Mouse (Mus musculus) urinary bladder, postnatal 14 days (tissue): ENCODE data around the gene Gm20388.
"Not testable (repeated sequence)": the region's sequence is repeated elsewhere in the genome, so short reads cannot be mapped to it uniquely, and the experiment has no call there.

Source experiments
- DNase-seq: peaks from one replicate; pipeline ENCODE4 v3.0.0; 2021; ENCODE audit warnings: low spot score

Gene Gm20388

GRCm38 (mm10) chr8:121125311-121125876, 1214.8 kb downstream of the Gm20388 start:
- DNase-seq, result peak; percentile 76

GRCm38 (mm10) chr8:121126191-121126590, 1215.5 kb downstream of the Gm20388 start:
- no peak for DNase-seq

DNA sequence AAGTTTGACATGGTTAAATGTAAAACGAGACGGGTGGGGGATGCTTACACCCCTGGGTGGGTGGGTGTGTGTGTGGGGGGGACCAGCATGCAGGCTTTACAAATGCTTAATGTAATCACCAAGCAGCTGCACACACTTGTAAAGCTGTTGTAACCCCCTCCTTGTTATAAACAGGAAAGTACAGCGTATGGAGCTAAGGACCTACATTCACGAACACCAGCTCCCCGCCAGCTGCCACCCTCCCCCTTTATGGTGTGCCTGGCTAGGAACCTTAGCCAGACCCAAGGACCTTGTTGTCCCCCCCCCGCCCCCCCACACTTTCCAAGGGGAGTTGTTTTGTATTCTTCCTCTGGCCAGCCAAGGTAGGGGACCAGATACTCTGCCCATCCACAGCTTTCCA, 1216.1 kb downstream of the Gm20388 start:
- no peak for DNase-seq

DNA sequence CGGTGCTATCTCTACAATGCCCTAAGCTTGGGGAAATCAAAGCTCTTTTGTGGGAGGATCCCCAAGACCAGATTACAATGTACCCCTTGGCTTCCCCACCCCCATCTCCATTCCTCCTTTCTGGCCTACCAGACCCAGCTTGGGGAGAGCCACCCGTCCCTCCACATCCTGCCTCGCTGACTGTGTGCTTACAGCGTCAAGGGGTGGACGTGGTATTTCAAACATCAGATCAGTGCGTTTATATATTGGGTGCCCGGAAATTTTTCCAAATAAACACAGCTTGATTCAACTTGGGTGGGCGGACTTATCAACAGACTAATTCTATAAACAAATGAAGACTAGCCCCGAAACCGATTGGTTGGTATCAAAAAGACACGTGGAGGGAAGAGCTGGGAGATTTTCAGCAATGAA, 1216.7 kb downstream of the Gm20388 start:
- DNase-seq, result no peak

DNA sequence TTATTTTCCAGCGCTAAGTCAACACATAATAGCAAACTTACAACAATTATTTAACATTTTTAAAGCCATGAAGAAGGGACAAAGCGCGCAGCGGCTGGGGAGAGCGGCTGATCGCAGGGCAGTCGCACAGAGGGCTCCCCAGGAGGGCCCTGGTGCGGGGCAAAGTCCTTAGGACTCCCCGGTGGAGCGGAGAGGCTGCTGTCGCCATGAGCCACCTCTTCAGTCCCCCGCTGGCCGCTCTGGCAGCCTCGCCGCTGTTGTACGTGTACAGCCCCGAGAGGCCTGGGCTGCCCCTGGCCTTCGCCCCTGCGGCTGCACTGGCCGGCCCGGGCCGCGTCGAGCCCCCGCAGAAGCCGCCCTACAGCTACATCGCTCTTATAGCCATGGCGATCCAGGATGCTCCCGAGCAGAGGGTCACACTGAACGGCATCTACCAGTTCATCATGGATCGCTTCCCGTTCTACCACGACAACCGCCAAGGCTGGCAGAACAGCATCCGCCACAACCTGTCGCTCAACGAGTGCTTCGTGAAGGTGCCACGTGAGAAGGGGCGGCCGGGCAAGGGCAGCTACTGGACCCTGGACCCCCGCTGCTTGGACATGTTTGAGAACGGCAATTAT, 1217.2 kb downstream of the Gm20388 start, which contains the start of gene Foxl1:
TSS of gene Foxl1 (plus strand) at position 185 of the 620 bp plus-strand sequence.
- DNase-seq, result no peak

GRCm38 (mm10) chr8:121128531-121129264, 1218.1 kb downstream of the Gm20388 start:
- no peak for DNase-seq

GRCm38 (mm10) chr8:121129265-121129940, 1218.8 kb downstream of the Gm20388 start:
- no peak for DNase-seq

- no peak for DNase-seq
These were observed 1219.9 kb downstream of the Gm20388 start for GRCm38 (mm10) chr8:121130522-121130921.

- no peak for DNase-seq
These were observed 1222.4 kb downstream of the Gm20388 start for GRCm38 (mm10) chr8:121132961-121133513.

DNA sequence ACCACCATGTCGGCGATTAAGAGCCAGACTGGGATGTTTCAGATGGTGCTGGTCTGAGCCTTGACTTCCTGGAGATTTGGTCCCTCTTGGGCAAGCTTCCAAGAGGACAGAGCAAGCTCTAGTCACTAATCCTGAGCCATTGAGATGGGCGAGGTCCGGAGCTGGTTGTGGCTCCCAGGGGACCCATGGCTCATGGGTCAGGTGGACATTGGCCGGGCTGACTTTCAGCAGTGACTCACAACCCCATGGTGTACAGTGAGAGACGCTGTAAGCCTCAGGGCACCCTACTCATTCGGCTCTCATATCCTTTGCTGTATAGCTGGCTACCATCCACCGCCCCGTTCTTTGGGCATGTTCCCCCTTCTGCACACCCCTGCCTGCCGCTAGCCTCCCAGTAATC, 1223.5 kb downstream of the Gm20388 start:
- no peak for DNase-seq

DNA sequence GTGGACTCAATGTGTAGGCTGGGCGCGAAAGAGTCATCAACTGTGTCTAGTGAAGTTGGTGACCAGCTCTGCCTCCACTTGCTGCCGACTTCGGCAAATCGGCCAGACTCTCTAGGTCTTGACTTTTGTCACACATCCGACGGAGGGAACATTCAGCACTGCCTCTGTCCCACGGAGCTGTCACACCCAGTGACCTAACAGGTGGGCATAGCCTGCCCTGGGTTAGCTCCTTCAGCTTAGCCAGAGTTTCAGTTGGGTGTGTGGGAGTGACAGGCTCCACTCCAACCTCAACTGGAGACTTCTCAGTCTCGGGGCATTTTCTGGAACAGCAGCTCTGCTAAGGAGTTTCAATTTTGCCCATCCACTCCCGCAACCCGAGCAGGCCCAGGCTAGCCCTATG, 1223.9 kb downstream of the Gm20388 start:
- DNase-seq, result no peak

DNA sequence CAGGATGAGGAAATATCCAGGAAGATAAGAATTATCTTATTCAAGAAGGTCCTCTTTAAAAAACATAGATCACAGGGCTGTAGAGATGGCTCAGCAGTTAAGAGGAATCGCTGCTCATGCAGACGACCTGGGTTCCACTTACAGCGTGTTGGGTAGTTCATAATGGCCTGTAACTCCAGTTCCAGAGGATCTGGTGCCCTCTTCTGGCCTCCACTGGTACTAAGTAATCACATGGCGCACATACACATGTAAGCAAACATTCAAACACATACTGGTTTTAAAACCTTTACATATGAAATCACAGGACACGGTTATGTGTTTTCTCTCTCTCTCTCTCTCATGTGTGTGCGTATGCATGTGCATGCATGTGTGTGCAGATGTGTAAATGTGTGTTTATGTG, 1226.2 kb downstream of the Gm20388 start:
- no peak for DNase-seq

DNA sequence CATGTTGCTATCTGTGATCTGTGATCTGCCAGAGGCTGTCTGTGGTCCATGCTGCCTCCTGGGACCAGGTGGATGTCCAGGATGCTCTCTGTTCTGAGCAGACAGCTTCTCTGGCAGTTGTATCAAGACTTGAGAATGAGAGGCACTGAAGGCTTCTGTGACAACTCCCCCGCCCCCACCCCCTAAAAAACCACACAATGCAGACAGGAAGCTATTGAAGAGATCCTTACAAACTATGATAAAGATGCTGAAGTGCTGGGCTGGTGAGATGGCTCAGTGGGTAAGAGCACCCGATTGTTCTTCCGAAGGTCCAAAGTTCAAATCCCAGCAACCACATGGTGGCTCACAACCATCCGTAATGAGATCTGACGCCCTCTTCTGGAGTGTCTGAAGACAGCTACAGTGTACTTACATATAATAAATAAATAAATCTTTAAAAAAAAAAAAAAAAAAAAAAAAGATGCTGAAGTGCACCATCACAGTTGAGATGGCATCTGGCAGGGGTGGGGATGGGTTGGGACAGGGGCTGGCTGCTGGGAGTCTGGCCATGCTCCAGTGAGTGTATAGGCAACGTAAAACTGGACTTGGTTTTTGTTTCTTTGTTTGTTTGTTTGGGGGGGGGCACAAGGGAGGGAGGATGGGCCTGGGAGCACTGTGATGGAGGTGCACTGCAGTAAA, 1235.0 kb downstream of the Gm20388 start:
- not testable (repeated sequence) for DNase-seq

- no peak for DNase-seq
These were observed 1238.0 kb downstream of the Gm20388 start for GRCm38 (mm10) chr8:121148573-121149083.

GRCm38 (mm10) chr8:121152394-121152793, 1241.8 kb downstream of the Gm20388 start:
- DNase-seq, result no peak

GRCm38 (mm10) chr8:121156990-121157491, 1246.4 kb downstream of the Gm20388 start:
- no peak for DNase-seq

- peak; percentile 13 for DNase-seq
These were observed 1248.2 kb downstream of the Gm20388 start for GRCm38 (mm10) chr8:121158812-121159211.

GRCm38 (mm10) chr8:121161437-121161836, 1250.8 kb downstream of the Gm20388 start:
- DNase-seq, result no peak

- no peak for DNase-seq
These were observed 1251.8 kb downstream of the Gm20388 start for GRCm38 (mm10) chr8:121162413-121162812.

DNA sequence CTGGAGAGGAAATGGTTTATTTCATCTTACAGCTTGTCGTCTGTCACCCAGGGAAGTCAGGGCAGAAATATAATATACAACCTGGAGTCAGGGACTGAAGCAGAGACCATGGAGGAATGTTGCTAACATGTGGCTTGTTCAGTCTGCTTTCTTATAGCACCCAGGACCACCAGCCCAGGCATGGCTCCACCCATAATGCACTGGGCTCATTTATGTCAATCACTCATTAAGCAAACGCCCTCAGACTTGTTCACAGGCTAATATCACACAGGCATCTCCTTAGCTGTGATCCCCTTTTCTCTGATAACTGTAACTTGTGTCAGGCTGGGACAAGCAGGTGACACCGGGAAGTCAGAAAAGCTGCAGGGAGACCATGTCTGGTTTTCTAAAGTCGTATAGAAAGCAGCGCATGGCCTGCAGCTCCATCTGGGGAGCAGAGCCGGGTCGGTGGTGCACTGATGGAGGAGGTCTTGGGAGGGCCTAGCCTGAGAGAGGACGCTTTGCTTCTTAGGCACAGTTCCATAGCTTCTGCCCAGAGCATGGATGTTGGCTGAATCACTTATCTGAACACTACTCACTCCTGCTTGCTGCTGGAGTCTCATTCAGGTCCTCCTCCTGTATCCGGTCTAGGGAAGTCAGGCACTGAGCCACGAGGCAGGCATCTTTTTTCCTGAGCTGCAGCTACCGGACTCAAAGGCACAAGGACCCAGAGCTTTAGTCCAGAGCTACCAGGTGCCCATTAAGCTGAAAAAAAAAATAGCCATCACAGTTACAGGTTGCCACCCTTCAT, 1252.5 kb downstream of the Gm20388 start:
- no peak for DNase-seq
